Mouse (Mus musculus) CH12.LX (cell line): ENCODE measurements at regions not wholly inside any gene's neighbourhood (a gene's known extent, or its start where the extent isn't known, plus 50 kb on each side); places are given as distances from the start of the nearest gene placed in this dataset.

Experiments used
- DNase-seq: peaks from one replicate; pipeline ENCODE4 v3.0.0-alpha.2; 2013; ENCODE audit errors: extremely low read depth
- H3K27ac ChIP-seq: 2 replicates; pipeline ENCODE4 v1.5.1; 2012; ENCODE audit warnings: low read depth, mild to moderate bottlenecking, control low read depth, moderate library complexity; ENCODE audit not compliant: insufficient read depth
- H3K27me3 ChIP-seq: replicated peaks from 2 replicates; pipeline ENCODE3; 2012; ENCODE audit warnings: inconsistent platforms
- H3K36me3 ChIP-seq, 2 experiments: replicated peaks in 1 of 2; 2 replicates each; pipeline versions ENCODE3 to v1.6.1; 2012; ENCODE audit warnings: inconsistent platforms in 1 of 2, low read length in 1 of 2, mild to moderate bottlenecking in 1 of 2, mixed read lengths in 1 of 2, moderate library complexity in 1 of 2; ENCODE audit not compliant: control insufficient read depth in 1 of 2, insufficient read depth in 1 of 2
- H3K4me1 ChIP-seq, 2 experiments: 2 replicates each; pipeline ENCODE4 v1.6.1; 2012; ENCODE audit warnings: inconsistent platforms in 1 of 2, moderate library complexity in 1 of 2; ENCODE audit not compliant: insufficient read depth in 2 of 2, control insufficient read depth in 1 of 2
- H3K4me2 ChIP-seq: 2 replicates; pipeline ENCODE4 v1.6.1; 2012; ENCODE audit warnings: low read depth, mild to moderate bottlenecking, control low read depth; ENCODE audit not compliant: poor library complexity, insufficient read depth, severe bottlenecking
- H3K4me3 ChIP-seq, 3 experiments: fragments of 150-350 bp in 1 of 3; sonication (generic) in 1 of 3; replicated peaks in 1 of 3; 2 replicates each; pipeline versions ENCODE3 to v1.5.1; 2011 to 2012; ENCODE audit warnings: low read depth in 2 of 3, low read length in 2 of 3, mild to moderate bottlenecking in 2 of 3, moderate library complexity in 2 of 3, control low read depth in 1 of 3, improper control_type of control experiment in 1 of 3, inconsistent platforms in 1 of 3, mixed read lengths in 1 of 3; ENCODE audit not compliant: poor library complexity in 1 of 3
- H3K79me2 ChIP-seq: replicated peaks from 2 replicates; pipeline ENCODE4 v1.6.1; 2012; ENCODE audit warnings: mild to moderate bottlenecking, moderate library complexity; ENCODE audit not compliant: control insufficient read depth, poor library complexity, insufficient read depth, severe bottlenecking; ENCODE audit errors: extremely low read depth
- H3K9ac ChIP-seq: 2 replicates; pipeline ENCODE4 v1.6.1; 2012; ENCODE audit warnings: low read depth, mild to moderate bottlenecking, control low read depth, moderate library complexity; ENCODE audit not compliant: insufficient read depth
- H3K9me3 ChIP-seq: replicated peaks from 2 replicates; pipeline ENCODE3; 2012; ENCODE audit warnings: low read length, inconsistent platforms, mixed read lengths
- CHD1 ChIP-seq: IDR thresholded peaks from 2 replicates; pipeline ENCODE4 v1.6.1; 2012; ENCODE audit warnings: low read depth, low read length, improper control_type of control experiment, inconsistent platforms
- E2F4 ChIP-seq: IDR thresholded peaks from 2 replicates; pipeline ENCODE4 v1.6.1; 2011; ENCODE audit warnings: low read depth, low read length, improper control_type of control experiment; ENCODE audit not compliant: insufficient replicate concordance
- ELF1 ChIP-seq: IDR thresholded peaks from 2 replicates; pipeline ENCODE4 v1.6.1; 2014; ENCODE audit warnings: low read depth, mild to moderate bottlenecking, inconsistent platforms, low read length, improper control_type of control experiment
- EP300 ChIP-seq: IDR thresholded peaks from 2 replicates; pipeline ENCODE4 v1.6.1; 2011; ENCODE audit warnings: low read length, improper control_type of control experiment
- ETS1 ChIP-seq: conservative IDR thresholded peaks from 2 replicates; pipeline ENCODE4 v1.6.1; 2012; ENCODE audit warnings: low read depth, mild to moderate bottlenecking, inconsistent platforms, low read length, improper control_type of control experiment, moderate library complexity
- GABPA ChIP-seq: IDR thresholded peaks from 2 replicates; pipeline ENCODE4 v1.6.1; 2012; ENCODE audit warnings: low read depth, low read length, improper control_type of control experiment, inconsistent platforms; ENCODE audit not compliant: insufficient replicate concordance
- HCFC1 ChIP-seq: IDR thresholded peaks from 2 replicates; pipeline ENCODE4 v1.6.1; 2012; ENCODE audit warnings: low read depth, mild to moderate bottlenecking, inconsistent platforms, low read length, improper control_type of control experiment
- IRF4 ChIP-seq: IDR thresholded peaks from 2 replicates; pipeline ENCODE4 v1.6.1; 2014; ENCODE audit warnings: low read depth, mild to moderate bottlenecking, inconsistent platforms, low read length, improper control_type of control experiment
- JUN ChIP-seq: IDR thresholded peaks from 2 replicates; pipeline ENCODE4 v1.6.1; 2011; ENCODE audit warnings: low read depth, mild to moderate bottlenecking, low read length, improper control_type of control experiment, moderate library complexity; ENCODE audit not compliant: insufficient read depth
- KAT2A ChIP-seq: IDR thresholded peaks from 2 replicates; pipeline ENCODE4 v1.6.1; 2012; ENCODE audit warnings: low read length, improper control_type of control experiment, inconsistent platforms; ENCODE audit not compliant: insufficient replicate concordance
- MAZ ChIP-seq: IDR thresholded peaks from 2 replicates; pipeline ENCODE4 v1.6.1; 2012; ENCODE audit warnings: low read depth, mild to moderate bottlenecking, inconsistent platforms, low read length, improper control_type of control experiment, moderate library complexity
- MYC ChIP-seq: IDR thresholded peaks from 2 replicates; pipeline ENCODE4 v1.6.1; 2011; ENCODE audit warnings: low read depth, mild to moderate bottlenecking, improper control_type of control experiment, low read length
- NELFE ChIP-seq: IDR thresholded peaks from 2 replicates; pipeline ENCODE4 v1.6.1; 2011; ENCODE audit warnings: low read depth, low read length, improper control_type of control experiment
- PAX5 ChIP-seq: IDR thresholded peaks from 2 replicates; pipeline ENCODE4 v1.6.1; 2012; ENCODE audit warnings: low read length, inconsistent platforms, mixed read lengths
- POLR2A ChIP-seq: IDR thresholded peaks from 2 replicates; pipeline ENCODE4 v1.6.1; 2011; ENCODE audit warnings: low read depth, mild to moderate bottlenecking, improper control_type of control experiment, low read length
- POLR2AphosphoS2 ChIP-seq: IDR thresholded peaks from 2 replicates; pipeline ENCODE4 v1.6.1; 2011; ENCODE audit warnings: low read depth, low read length, improper control_type of control experiment
- RAD21 ChIP-seq: IDR thresholded peaks from 2 replicates; pipeline ENCODE4 v1.6.1; 2011; ENCODE audit warnings: low read depth, mild to moderate bottlenecking, low read length, improper control_type of control experiment, moderate library complexity
- RCOR1 ChIP-seq: conservative IDR thresholded peaks from 2 replicates; pipeline ENCODE4 v1.6.1; 2012; ENCODE audit warnings: low read depth, mild to moderate bottlenecking, inconsistent platforms, low read length, improper control_type of control experiment
- TCF12 ChIP-seq: IDR thresholded peaks from 2 replicates; pipeline ENCODE4 v1.6.1; 2014; ENCODE audit warnings: low read depth, mild to moderate bottlenecking, inconsistent platforms, low read length, improper control_type of control experiment
- UBTF ChIP-seq: IDR thresholded peaks from 2 replicates; pipeline ENCODE4 v1.6.1; 2012; ENCODE audit warnings: low read depth, mild to moderate bottlenecking, inconsistent platforms, low read length, improper control_type of control experiment, moderate library complexity
- USF2 ChIP-seq: conservative IDR thresholded peaks from 2 replicates; pipeline ENCODE4 v1.6.1; 2011; ENCODE audit warnings: low read depth, low read length, improper control_type of control experiment
- ZC3H11A ChIP-seq: IDR thresholded peaks from 2 replicates; pipeline ENCODE4 v1.6.1; 2012; ENCODE audit warnings: low read depth, mild to moderate bottlenecking, inconsistent platforms, low read length, improper control_type of control experiment
- ZKSCAN1 ChIP-seq: IDR thresholded peaks from 2 replicates; pipeline ENCODE4 v1.6.1; 2012; ENCODE audit warnings: low read depth, inconsistent platforms, low read length, improper control_type of control experiment, borderline replicate concordance
- ZMIZ1 ChIP-seq: IDR thresholded peaks from 2 replicates; pipeline ENCODE4 v1.6.1; 2012; ENCODE audit warnings: low read depth, mild to moderate bottlenecking, inconsistent platforms, low read length, improper control_type of control experiment
- ZNF384 ChIP-seq: IDR thresholded peaks from 2 replicates; pipeline ENCODE4 v1.6.1; 2012; ENCODE audit warnings: low read depth, low read length, improper control_type of control experiment, inconsistent platforms
- dilution Hi-C: fragments of 300-500 bp; cut with MboI; formaldehyde crosslinking; loops from 2 replicates; pipeline ENCODE4 v1.14.3; 2020; ENCODE audit warnings: low sequenced_read_pairs; ENCODE audit not compliant: extremely low pct_unique_long_range_greater_than_20kb, extremely low pct_ligation_motif_present
- in situ Hi-C: fragments of 300-500 bp; cut with MboI; formaldehyde crosslinking; loops from 3 replicates; pipeline ENCODE4 v1.14.3; 2019; ENCODE audit warnings: low sequenced_read_pairs, low pct_ligation_motif_present, low pct_unique_long_range_greater_than_20kb, mixed read lengths

GRCm38 (mm10) chr17:64983480-64983879, 147.6 kb upstream of the 4930583I09Rik start:
- Histone ChIP-seq H3K4me2 (no peak overlapping the region), H3K4me3 (no peak overlapping the region), H3K27ac (no peak overlapping the region), H3K9ac (no peak overlapping the region), H3K79me2 (no peaks in the 10 kb centered on the region), H3K36me3 (no peaks in the 10 kb centered on the region), H3K27me3 (no peaks in the 10 kb centered on the region), H3K4me1 (peaks cover 0 to 32% of the 10 kb centered on the region in 2 experiments; a peak in 2 of 4 replicates), H3K9me3 (no peaks in the 10 kb centered on the region)
- in situ Hi-C loops (no loop called here), dilution Hi-C loops (no loop called here)
- DNase-seq: peak; percentile 67
- TF ChIP-seq EP300 (peak; percentile 29; the same call in 1 of the 2 replicates), MYC (no peak), ETS1 (peak; percentile 52)

- in situ Hi-C loops (no loop called here), dilution Hi-C loops (no loop called here)
- no peak for DNase-seq
- TF ChIP-seq ZMIZ1 (no peak), E2F4 (no peak), RAD21 (no peak), JUN (no peak), KAT2A (no peak), POLR2A (no peak), TCF12 (no peak), NELFE (no peak), PAX5 (no peak), ZC3H11A (no peak), UBTF (no peak), ETS1 (no peak), ZKSCAN1 (no peak)
- no peaks in the 10 kb centered on the region for H3K9me3 ChIP-seq
- H3K4me3 ChIP-seq: no peak overlapping the region
- no peaks in the 10 kb centered on the region for H3K79me2 ChIP-seq
- no peaks in the 10 kb centered on the region for H3K4me1 ChIP-seq
- no peaks in the 10 kb centered on the region for H3K27me3 ChIP-seq
- H3K36me3 ChIP-seq: no peaks in the 10 kb centered on the region
- H3K9ac ChIP-seq: no peak overlapping the region
- no peak overlapping the region for H3K27ac ChIP-seq
- H3K4me2 ChIP-seq: no peak overlapping the region
Observed at GRCm38 (mm10) chr17:64964153-64964552, 128.3 kb upstream of the 4930583I09Rik start.

- TF ChIP-seq USF2: no peak
- no peak for TF ChIP-seq ELF1
- no peak for TF ChIP-seq IRF4
- TF ChIP-seq NELFE: no peak
- TF ChIP-seq RCOR1: no peak
- no peak for TF ChIP-seq TCF12
- TF ChIP-seq MAZ: no peak
- TF ChIP-seq POLR2AphosphoS2: no peak
- no peak for TF ChIP-seq POLR2A
- TF ChIP-seq ZNF384: no peak
- no peak for TF ChIP-seq GABPA
- no peak for TF ChIP-seq MYC
- no peak for TF ChIP-seq RAD21
- TF ChIP-seq CHD1: no peak
- TF ChIP-seq HCFC1: no peak
- no peak for TF ChIP-seq JUN
- in situ Hi-C loops (no loop called here), dilution Hi-C loops (no loop called here)
- Histone ChIP-seq H3K4me3 (no peak overlapping the region), H3K9me3 (no peaks in the 10 kb centered on the region), H3K9ac (no peak overlapping the region), H3K4me1 (no peaks in the 10 kb centered on the region), H3K36me3 (no peaks in the 10 kb centered on the region), H3K4me2 (no peak overlapping the region), H3K27me3 (no peaks in the 10 kb centered on the region), H3K79me2 (no peaks in the 10 kb centered on the region), H3K27ac (no peak overlapping the region)
- DNase-seq: no peak
Observed at GRCm38 (mm10) chr17:64961887-64962286, 126.0 kb upstream of the 4930583I09Rik start.
